Mouse (Mus musculus): ENCODE results near the gene Rnf6.

The Rnf6 gene

DNA sequence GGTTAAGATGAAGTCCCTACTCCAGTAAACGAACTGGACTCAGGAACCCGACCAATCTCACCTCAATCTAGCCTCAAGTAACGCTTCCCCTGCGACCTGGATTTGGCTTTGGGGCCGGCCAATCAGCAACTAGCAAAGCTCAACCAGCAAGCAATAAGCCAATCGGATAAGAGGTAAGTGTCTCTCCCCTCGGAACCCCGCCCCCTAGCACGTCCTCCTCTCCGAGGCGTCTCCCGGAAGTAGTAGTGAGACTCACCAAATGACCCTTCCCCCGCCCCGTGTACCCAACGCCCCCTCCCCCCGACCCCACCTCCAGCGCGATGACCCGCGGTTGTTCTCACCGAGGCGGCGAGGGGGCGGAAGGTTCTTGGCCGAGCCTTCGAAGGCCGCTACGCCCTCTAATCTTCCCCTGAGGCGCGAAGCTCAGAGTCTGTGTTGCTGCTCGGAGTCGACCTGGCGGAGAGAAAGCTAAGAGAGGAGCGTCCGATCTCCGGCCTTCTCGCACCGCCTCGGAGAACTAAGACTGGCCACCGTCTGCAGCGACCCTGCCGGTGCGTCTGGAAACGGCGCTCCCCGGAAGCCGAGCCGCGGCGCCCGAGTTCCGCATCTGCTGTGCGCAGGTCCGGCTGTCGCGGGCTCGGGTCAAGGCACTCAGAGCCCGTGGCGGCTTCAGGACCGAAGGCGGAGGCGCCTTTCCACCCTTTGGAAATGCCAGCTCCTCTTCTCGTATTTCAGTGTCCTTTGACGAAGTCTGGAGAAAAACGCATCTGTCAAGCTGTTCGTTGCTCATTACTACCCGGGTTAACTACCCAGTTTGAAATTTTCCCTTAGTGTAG, at the start of gene Rnf6:
TSS of gene Rnf6 (minus strand) at position 677 of the 836 bp plus-strand sequence.
- DNase-seq = peak; percentile 94 to 96

GRCm38 (mm10) chr5:146270593-146270992, 49.2 kb upstream of the Rnf6 start:
- DNase-seq = no peak

- no peak for DNase-seq
Observed at GRCm38 (mm10) chr5:146267776-146268175, 46.4 kb upstream of the Rnf6 start.

DNA sequence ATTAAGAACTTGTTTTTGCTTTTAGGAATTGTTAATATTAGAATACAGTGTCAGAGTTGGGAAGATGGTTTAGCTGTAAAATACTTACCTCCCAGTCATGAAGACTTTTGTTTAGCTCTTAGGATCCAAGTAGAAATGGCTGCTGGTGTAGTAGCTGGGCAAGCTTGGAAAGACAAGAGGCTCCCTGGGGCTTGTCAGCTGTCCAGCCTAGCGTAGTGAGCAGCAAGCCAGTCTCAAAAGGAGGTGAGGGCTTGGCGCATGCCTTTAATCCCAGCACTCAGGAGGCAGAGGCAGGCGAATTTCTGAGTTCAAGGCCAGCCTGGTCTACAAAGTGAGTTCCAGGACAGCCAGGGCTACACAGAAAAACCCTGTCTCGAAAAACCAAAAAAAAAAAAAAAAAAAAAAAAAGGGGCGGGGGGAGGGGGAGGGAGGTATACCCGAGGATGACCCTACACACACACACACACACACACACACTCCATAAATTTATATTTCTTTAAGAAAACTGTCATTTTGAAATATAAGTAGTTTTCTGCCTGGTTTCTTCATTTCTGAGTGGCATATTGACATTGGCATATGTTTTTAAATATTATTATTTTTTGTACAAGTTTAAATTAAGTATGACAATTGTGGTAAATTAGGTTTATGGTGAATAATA, 44.7 kb upstream of the Rnf6 start:
- no peak for DNase-seq

GRCm38 (mm10) chr5:146260003-146260402, 38.6 kb upstream of the Rnf6 start:
- DNase-seq = no peak

DNA sequence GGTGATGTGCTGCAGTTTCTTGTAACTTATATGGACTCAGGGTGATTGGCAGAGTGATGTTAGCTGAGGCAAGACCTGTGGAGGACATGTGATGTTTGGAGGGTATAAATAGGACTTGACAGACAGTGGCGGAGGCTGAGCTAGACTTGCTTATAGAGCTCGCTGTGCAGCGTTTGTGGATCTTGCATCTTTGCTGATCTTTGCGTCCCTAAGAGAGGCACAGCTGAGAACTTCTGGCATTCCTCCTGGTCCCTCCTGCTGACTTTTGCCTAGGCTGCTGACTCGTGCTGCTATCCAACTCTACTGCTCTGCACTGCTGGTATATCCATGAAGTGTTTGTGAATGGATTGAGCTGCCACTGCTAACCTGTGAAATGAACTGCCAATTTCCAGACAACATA, 32.3 kb upstream of the Rnf6 start:
- DNase-seq = no peak

GRCm38 (mm10) chr5:146251663-146252429, 30.5 kb upstream of the Rnf6 start:
- peak in 1 of 2 experiments; percentile 29 for DNase-seq

DNA sequence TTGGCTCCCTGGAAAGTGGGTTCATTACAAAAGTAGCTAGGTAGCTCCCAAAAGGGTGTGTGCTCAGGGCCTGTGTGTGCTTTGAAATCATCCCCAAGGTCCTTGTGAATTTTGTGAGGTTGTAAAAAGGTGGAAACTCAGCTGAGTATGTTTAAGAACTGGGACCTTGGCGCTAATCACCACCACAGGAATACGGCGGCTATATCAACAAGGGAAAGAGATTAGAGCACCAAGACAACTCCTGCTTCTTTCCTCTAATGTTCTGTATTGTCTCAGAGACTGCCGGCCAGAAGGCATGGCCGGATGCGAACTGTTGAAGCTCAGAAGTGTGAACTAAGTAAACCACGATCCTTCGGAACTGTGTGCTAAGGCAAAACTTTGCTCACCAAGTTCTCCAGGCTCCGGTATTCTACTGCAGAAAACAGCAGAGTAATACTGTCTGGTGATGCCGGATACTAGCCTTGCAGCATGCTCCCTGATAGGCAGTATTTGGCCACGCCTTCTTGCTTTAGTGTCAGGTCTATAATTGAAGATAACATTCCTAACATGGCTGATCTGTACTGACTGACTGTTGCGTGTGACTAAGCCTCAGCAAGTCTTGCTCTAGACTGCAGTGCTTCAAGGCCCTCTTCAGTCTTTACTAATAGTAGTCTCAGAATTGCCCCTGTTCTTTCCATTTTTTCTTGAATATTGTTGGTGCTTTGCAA, 29.2 kb upstream of the Rnf6 start:
- no peak for DNase-seq

GRCm38 (mm10) chr5:146248746-146249145, 27.4 kb upstream of the Rnf6 start:
- DNase-seq = peak; percentile 33 to 35

DNA sequence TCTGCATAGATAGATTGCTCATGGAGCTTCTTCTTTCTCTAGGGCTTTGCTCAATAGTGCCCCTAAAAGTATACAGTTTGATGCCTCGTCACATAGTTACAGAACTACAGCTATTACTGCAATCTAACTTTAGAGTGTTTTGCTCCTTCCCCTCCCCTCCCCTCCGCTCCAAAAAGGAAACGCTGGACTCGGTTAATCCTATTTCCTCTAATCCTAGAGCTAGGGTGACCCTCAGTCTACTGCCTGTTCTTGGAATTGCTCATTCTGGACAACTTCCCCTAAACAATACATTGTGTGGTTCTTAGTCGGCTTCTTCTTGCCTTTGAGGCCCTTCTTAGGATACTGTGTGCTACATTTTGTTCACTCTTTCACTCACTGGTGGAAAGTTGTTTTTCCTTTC, 26.4 kb upstream of the Rnf6 start:
- DNase-seq = no peak

- DNase-seq = no peak
Observed at GRCm38 (mm10) chr5:146246386-146246785, 25.0 kb upstream of the Rnf6 start.

- DNase-seq = no peak
Observed at GRCm38 (mm10) chr5:146245646-146246370, 24.5 kb upstream of the Rnf6 start.

GRCm38 (mm10) chr5:146245193-146245592, 23.8 kb upstream of the Rnf6 start:
- no peak for DNase-seq

DNA sequence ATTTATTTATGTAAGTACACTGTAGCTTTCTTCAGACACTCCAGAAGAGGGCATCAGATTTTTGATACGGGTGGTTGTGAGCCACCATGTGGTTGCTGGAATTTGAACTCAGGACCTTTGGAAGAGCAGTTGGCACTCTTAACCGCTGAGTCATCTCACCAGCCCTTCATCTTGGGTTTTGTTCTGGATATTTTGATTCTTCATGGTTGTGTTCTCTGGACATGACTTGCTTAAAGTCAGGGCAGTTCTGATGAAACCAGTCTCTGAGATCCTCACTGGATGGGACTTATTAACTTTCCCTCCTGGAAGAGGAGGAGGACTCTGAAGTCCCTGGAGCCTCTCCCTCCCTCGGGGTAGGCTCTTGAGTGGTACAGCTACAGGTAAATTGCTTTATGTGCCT, 19.8 kb upstream of the Rnf6 start:
- no peak for DNase-seq

GRCm38 (mm10) chr5:146240771-146241170, 19.4 kb upstream of the Rnf6 start:
- no peak for DNase-seq

GRCm38 (mm10) chr5:146238274-146238673, 16.9 kb upstream of the Rnf6 start:
- no peak for DNase-seq

DNA sequence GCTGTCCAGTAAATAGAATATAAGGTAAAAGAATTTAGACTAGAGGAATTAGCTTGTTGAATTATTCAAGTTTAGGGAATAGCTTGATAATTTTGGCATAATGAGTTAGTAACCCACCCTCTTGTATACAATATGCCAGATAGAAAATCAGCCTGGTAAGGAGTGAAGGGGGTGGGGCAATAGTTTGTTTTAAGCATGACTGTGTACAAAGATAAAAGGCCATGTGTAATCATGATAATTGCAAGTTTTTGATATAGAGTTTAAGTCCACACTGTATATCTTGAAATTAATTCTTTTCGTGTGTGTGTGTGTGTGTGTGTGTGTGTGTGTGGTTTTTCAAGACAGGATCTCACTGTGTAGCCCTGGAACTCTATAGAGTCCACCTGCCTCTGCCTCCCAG, 13.0 kb upstream of the Rnf6 start:
- no peak for DNase-seq

DNA sequence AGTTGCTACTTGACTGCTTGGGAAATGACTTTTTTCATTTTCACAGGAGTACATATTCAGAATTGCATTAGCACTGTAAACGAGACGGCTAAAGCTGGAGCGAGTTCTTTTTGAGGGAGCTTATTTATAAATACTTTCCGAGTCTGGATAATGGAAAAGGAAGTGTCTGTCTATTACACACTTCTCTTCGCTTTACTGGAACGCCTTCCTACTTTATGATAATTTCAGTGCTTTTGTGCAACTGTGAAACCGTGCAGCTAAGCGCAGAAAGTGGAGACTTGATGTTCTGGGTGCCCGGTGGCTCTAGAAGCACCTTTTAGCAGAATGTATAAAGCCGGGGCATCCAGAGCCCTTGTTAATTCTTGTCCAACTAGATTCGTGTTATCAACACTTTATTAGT, 11.5 kb upstream of the Rnf6 start:
- no peak for DNase-seq

DNA sequence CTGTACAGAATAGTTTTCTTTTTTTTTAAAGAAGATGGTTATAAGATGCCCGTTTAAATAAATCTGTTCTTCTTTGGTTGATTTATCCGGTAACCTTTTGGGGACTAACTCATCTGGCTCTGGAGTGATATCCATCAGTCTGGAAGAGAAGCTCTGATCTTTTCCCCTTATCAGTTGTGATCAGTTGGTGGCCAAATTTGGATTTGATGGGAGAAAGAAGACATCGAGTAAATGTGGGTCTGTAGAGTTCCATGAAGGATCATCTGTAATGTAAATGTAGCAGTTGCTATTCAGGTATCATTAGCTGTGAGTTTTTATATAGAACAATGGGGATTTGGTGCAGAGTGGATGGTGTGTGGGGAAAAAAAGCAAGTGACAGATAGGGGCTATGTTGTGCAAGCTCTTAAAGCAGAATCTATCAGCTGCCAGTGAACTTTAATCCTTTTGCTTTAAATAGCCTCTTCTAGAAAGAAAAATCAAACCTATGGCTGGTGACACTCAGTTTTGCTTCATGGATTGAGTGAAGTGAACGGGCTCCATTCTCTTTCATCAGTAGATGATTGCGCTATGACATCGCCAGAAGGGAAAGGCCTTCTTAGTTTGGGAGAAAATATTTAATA, 10.8 kb upstream of the Rnf6 start:
- DNase-seq = no peak

DNA sequence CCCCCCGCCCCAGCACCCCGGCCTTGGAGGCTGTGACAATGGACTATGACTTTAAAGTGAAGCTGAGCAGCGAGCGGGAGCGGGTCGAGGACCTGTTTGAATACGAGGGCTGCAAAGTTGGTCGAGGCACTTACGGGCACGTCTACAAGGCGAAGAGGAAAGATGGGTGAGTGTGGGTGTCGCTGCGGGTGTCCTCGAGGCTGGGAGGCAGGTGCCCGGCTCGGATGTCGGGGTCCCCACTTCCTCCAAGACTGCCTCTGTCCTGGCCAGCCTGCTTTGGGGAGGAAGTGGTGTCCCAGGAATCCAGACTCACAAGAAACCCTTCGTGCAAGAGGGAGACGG, 10.3 kb upstream of the Rnf6 start:
- DNase-seq = peak; percentile 40 to 43

DNA sequence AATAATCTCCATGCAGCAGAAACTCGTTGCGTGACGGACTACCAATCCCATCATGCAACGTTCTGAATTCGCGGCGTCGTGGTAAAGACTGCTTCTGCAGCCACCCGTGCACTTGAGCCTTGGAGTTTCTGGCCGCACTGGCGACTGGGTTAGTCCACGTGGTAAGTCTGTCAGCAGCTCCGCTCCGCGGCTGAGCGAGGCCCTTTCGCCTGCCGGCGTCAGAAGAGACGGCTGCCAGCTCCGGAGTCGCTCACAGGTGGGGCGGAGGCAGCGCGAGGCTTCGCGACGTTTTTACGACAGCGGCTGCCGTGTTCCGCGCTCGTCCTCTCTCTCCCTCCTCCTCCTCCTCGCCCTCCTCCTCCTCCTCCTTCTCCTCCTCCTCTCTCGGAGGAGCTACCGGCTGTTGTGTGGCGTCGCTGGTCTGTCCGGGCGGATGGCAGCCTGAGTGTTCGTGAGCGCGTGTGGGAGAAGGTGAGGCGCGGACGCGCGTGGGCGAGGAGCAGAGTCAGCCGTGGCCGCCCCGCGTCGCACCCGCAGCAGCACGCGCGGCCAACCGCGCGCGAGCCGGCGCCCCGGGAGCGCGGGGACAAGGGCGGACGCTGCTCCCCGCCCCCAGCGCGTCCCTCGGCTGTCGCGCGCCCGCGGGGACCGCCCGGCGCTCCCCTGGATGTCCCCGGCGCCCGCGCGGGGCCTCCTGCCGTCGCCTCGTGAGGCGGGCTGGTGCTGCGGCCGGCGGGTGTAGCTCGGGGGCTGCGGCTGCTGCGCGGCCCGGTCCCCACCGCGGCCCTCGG, 9.7 kb upstream of the Rnf6 start, which contains the start of gene Cdk8:
TSS of gene Cdk8 (plus strand) at position 367 of the 791 bp plus-strand sequence.
- DNase-seq = peak; percentile 94 to 96
